Mouse (Mus musculus) midbrain, embryonic 11.5 days (tissue): Measurements from ENCODE around the gene Pum2. TPM values are rescaled to one million over a fixed set of nuclear protein-coding genes. Genes with fewer than 3 reads are reported as not detected.
A peak's percentile ranks its signal among the peaks of the same experiment; 100 is the strongest.
"Not testable (repeated sequence)": the region's sequence is repeated elsewhere in the genome, so short reads cannot be mapped to it uniquely, and the experiment has no call there.

ENCODE experiments used
- ATAC-seq: fragments of 200-750 bp; cut with Nextera tagmentation; 2 replicates; pipeline ENCODE4 v1.8.0; 2017; ENCODE audit warnings: moderate TSS enrichment, moderate library complexity; ENCODE audit not compliant: low FRiP score
- DNase-seq: peaks from one replicate; pipeline ENCODE4 v3.0.0; 2015; ENCODE audit warnings: low spot score; ENCODE audit errors: missing footprints
- H3K27ac ChIP-seq: fragments of 300-500 bp; sonication (generic); 2 replicates; pipeline ENCODE4 v1.5.1; 2014; ENCODE audit warnings: low read depth, low read length
- H3K27me3 ChIP-seq: fragments of 300-500 bp; sonication (generic); 2 replicates; pipeline ENCODE4 v1.6.1; 2014; ENCODE audit warnings: mild to moderate bottlenecking, low read length, moderate library complexity, mixed read lengths; ENCODE audit not compliant: control insufficient read depth, insufficient read depth
- H3K36me3 ChIP-seq: fragments of 300-500 bp; sonication (generic); 2 replicates; pipeline ENCODE4 v1.6.1; 2014; ENCODE audit warnings: mild to moderate bottlenecking, low read length, moderate library complexity, mixed read lengths; ENCODE audit not compliant: control insufficient read depth, insufficient read depth
- H3K4me1 ChIP-seq: fragments of 300-500 bp; sonication (generic); 2 replicates; pipeline ENCODE4 v1.6.1; 2014; ENCODE audit warnings: low read length; ENCODE audit not compliant: control insufficient read depth, insufficient read depth
- H3K4me2 ChIP-seq: fragments of 300-500 bp; sonication (generic); 2 replicates; pipeline ENCODE4 v1.6.1; 2014; ENCODE audit warnings: mild to moderate bottlenecking, moderate library complexity
- H3K4me3 ChIP-seq: fragments of 300-500 bp; sonication (generic); 2 replicates; pipeline ENCODE4 v1.5.1; 2014; ENCODE audit warnings: low read depth, low read length
- H3K9ac ChIP-seq: fragments of 300-500 bp; sonication (generic); 2 replicates; pipeline ENCODE4 v1.6.1; 2014; ENCODE audit warnings: low read length
- H3K9me3 ChIP-seq: fragments of 300-500 bp; sonication (generic); 2 replicates; pipeline ENCODE4 v1.6.1; 2016; ENCODE audit warnings: low read length; ENCODE audit not compliant: control insufficient read depth
- WGBS: fragments of 180-500 bp; shearing (Covaris S2); extraction: QIAGEN DNeasy Blood & Tissue Kit; methylation state at CpG from one replicate; pipeline ENCODE4 v1.1.7; 2014; 5-methylcytosine and 5-hydroxymethylcytosine counted together
- polyA plus RNA-seq: library from polyadenylated mRNA; unstranded; fragments of >200 nt; fragmentation: Nextera tagmentation; extraction: Ambion mirVana; gene quantifications from 2 replicates; pipeline ENCODE4 v1.2.1, GENCODE M21; 2014

Pum2 gene
- polyA plus RNA-seq, 1 experiment from 2014 or later: 79.1 TPM

GRCm38 (mm10) chr12:8640711-8641424 is 33.1 kb upstream of the Pum2 start:
- H3K4me3 ChIP-seq: peak overlapping the region; percentile 83
- H3K36me3 ChIP-seq: no peaks in the 10 kb centered on the region
- H3K4me2 ChIP-seq: peak overlapping the region; percentile 48
- H3K4me1 ChIP-seq: no peaks in the 10 kb centered on the region
- WGBS: under 1% methylated on average over 47 of the region's 47 CpGs
- H3K9ac ChIP-seq: peak overlapping the region; percentile 93
- peak; percentile 100 for DNase-seq
- H3K9me3 ChIP-seq: no peaks in the 10 kb centered on the region
- peak overlapping the region; percentile 88 for H3K27ac ChIP-seq
- ATAC-seq: peak; percentile 99
- H3K27me3 ChIP-seq: no peaks in the 10 kb centered on the region

- Histone ChIP-seq H3K36me3 (no peaks in the 10 kb centered on the region), H3K4me3 (peak overlapping the region; percentile 83), H3K4me2 (peak overlapping the region; percentile 48), H3K4me1 (no peaks in the 10 kb centered on the region), H3K9ac (peak overlapping the region; percentile 93), H3K27ac (no peak overlapping the region), H3K27me3 (no peaks in the 10 kb centered on the region), H3K9me3 (no peaks in the 10 kb centered on the region)
- 9% methylated on average over 10 of the region's 10 CpGs for WGBS
- ATAC-seq (peak; percentile 60), DNase-seq (peak; percentile 91)
Measured at GRCm38 (mm10) chr12:8641425-8641735, 32.6 kb upstream of the Pum2 start.

- not testable (repeated sequence) for H3K4me1 ChIP-seq, H3K4me3 ChIP-seq, H3K4me2 ChIP-seq, H3K27ac ChIP-seq, H3K9ac ChIP-seq, H3K27me3 ChIP-seq, H3K36me3 ChIP-seq, ATAC-seq, DNase-seq, H3K9me3 ChIP-seq
- 72% methylated on average over 8 of the region's 8 CpGs for WGBS
Measured at GRCm38 (mm10) chr12:8648211-8648610, 25.7 kb upstream of the Pum2 start.

- WGBS: 73% methylated on average over 3 of the region's 3 CpGs
- not testable (repeated sequence) for H3K27ac ChIP-seq, DNase-seq, H3K4me3 ChIP-seq, H3K4me1 ChIP-seq, ATAC-seq, H3K27me3 ChIP-seq, H3K9me3 ChIP-seq, H3K9ac ChIP-seq, H3K4me2 ChIP-seq, H3K36me3 ChIP-seq
Measured at GRCm38 (mm10) chr12:8650027-8650426, 23.9 kb upstream of the Pum2 start.

GRCm38 (mm10) chr12:8656596-8656995 is 17.3 kb upstream of the Pum2 start:
- Histone ChIP-seq H3K9ac (no peak overlapping the region), H3K4me2 (no peak overlapping the region), H3K36me3 (no peaks in the 10 kb centered on the region), H3K27ac (no peak overlapping the region), H3K4me3 (no peak overlapping the region), H3K27me3 (no peaks in the 10 kb centered on the region), H3K9me3 (no peaks in the 10 kb centered on the region), H3K4me1 (no peaks in the 10 kb centered on the region)
- DNase-seq: peak; percentile 26
- ATAC-seq: no peak
- 87% methylated on average over 4 of the region's 4 CpGs for WGBS

- no peaks in the 10 kb centered on the region for H3K27me3 ChIP-seq
- H3K36me3 ChIP-seq: no peaks in the 10 kb centered on the region
- ATAC-seq (no peak), DNase-seq (peak; percentile 21)
- H3K9ac ChIP-seq: no peak overlapping the region
- no peaks in the 10 kb centered on the region for H3K9me3 ChIP-seq
- H3K27ac ChIP-seq: no peak overlapping the region
- no peak overlapping the region for H3K4me2 ChIP-seq
- no peaks in the 10 kb centered on the region for H3K4me1 ChIP-seq
- WGBS: 74% methylated on average over 10 of the region's 10 CpGs
- no peak overlapping the region for H3K4me3 ChIP-seq
Measured at GRCm38 (mm10) chr12:8657116-8657515, 16.8 kb upstream of the Pum2 start.

GRCm38 (mm10) chr12:8657629-8658366 is 16.1 kb upstream of the Pum2 start:
- Histone ChIP-seq H3K4me2 (no peak overlapping the region), H3K36me3 (no peaks in the 10 kb centered on the region), H3K27me3 (no peaks in the 10 kb centered on the region), H3K9ac (no peak overlapping the region), H3K4me3 (no peak overlapping the region), H3K27ac (no peak overlapping the region), H3K9me3 (no peaks in the 10 kb centered on the region), H3K4me1 (no peaks in the 10 kb centered on the region)
- WGBS: 95% methylated on average over 6 of the region's 6 CpGs
- ATAC-seq (no peak), DNase-seq (peak; percentile 69)

GRCm38 (mm10) chr12:8659406-8660279 is 14.3 kb upstream of the Pum2 start:
- 83% methylated on average over 15 of the region's 15 CpGs for WGBS
- ATAC-seq (no peak), DNase-seq (peak; percentile 37)
- no peaks in the 10 kb centered on the region for H3K4me1 ChIP-seq
- no peaks in the 10 kb centered on the region for H3K36me3 ChIP-seq
- no peak overlapping the region for H3K9ac ChIP-seq
- no peak overlapping the region for H3K4me2 ChIP-seq
- no peaks in the 10 kb centered on the region for H3K27me3 ChIP-seq
- H3K27ac ChIP-seq: no peak overlapping the region
- H3K4me3 ChIP-seq: no peak overlapping the region
- no peaks in the 10 kb centered on the region for H3K9me3 ChIP-seq

- no peaks in the 10 kb centered on the region for H3K9me3 ChIP-seq
- no peaks in the 10 kb centered on the region for H3K27me3 ChIP-seq
- H3K4me1 ChIP-seq: no peaks in the 10 kb centered on the region
- no peak overlapping the region for H3K27ac ChIP-seq
- no peaks in the 10 kb centered on the region for H3K36me3 ChIP-seq
- H3K9ac ChIP-seq: no peak overlapping the region
- no peak overlapping the region for H3K4me2 ChIP-seq
- WGBS: 57% methylated on average over 3 of the region's 3 CpGs
- no peak for DNase-seq
- H3K4me3 ChIP-seq: no peak overlapping the region
- ATAC-seq: no peak
Measured at GRCm38 (mm10) chr12:8661747-8662146, 12.2 kb upstream of the Pum2 start.
